Mouse (Mus musculus): ENCODE data around the gene Gde1. TPM values are rescaled to one million over a fixed set of nuclear protein-coding genes. Genes with fewer than 3 reads are reported as not detected.

Gene Gde1
- 265 TPM for polyA plus RNA-seq (2014; fragmentation: Illumina TruSeq; extraction: RNeasy Lipid Tissue Mini Kit (QIAGEN cat#74804); ENCODE audit: low replicate concordance)

GRCm38 (mm10) chr7:118705101-118705961 lies at the start of gene Gde1:
TSS of gene Gde1 (minus strand) at chr7:118705778.

GRCm38 (mm10) chr7:118739975-118740531 lies 34.5 kb upstream of the Gde1 start, which contains the start of gene Vps35l:
TSS of gene Vps35l (plus strand) at chr7:118740226.

DNA sequence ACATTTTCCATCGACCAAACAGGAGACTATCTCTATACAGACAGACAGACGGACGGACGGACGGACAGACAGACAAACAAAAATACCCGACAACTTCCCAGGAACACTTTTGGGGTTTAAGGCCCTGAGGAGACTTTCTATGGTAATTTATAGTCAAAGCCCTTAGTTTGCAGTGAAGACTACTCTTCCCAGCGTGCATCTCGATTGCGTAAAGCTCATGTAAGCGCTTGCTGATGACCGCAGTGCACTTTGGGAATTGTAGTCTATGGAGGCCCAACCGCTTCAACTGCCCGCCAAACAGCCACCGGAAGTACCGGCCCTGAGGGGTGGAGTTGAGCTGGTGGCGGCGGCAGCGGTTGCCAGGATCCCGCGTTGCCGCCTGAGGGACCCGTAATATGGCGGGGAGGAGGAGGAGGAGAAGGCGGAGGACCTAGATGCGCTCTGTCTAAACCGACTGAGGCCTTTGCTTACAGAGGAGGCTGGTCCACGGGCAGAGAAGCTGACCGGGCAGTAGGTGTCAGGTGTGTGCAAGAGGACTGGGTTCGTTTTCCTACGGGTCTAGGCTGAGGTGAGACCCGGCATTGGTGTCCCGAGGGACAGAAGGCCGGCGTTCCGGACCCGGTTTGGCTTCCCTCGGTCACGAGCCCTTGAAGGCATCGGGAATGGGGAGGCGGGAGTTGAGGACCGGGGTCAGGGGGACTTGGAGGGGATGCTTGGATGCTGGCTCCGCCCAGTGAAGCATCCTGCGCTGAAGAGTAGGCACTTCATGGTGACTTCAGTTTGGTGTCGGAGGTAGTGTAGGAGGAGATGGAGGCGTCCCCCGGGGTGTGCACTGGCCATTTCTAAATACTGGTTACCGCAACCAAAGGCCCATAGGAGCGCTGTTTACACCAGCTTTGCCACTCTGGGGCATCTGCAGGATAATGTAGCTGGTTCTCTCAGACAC lies 6.9 kb upstream of the Gde1 start, which contains the start of gene Ccp110:
Gene Ccp110, plus strand, starts transcription at position 325 of the 946 bp plus-strand sequence.

Other genes with a start within 250 kb of the Gde1 start
- gene Itpripl2, start 213.8 kb downstream of the Gde1 start, polyA plus RNA-seq (2014; fragmentation: Illumina TruSeq; extraction: RNeasy Lipid Tissue Mini Kit (QIAGEN cat#74804); ENCODE audit: low replicate concordance), result 35.8 TPM
- 8.7 TPM for gene Coq7, start 172.4 kb downstream of the Gde1 start, polyA plus RNA-seq (2014; fragmentation: Illumina TruSeq; extraction: RNeasy Lipid Tissue Mini Kit (QIAGEN cat#74804); ENCODE audit: low replicate concordance)
- gene Tmc7, start 121.0 kb downstream of the Gde1 start, polyA plus RNA-seq (2014; fragmentation: Illumina TruSeq; extraction: RNeasy Lipid Tissue Mini Kit (QIAGEN cat#74804); ENCODE audit: low replicate concordance), result 10.0 TPM
- gene Tmc5, start 108.5 kb downstream of the Gde1 start, polyA plus RNA-seq (2014; fragmentation: Illumina TruSeq; extraction: RNeasy Lipid Tissue Mini Kit (QIAGEN cat#74804); ENCODE audit: low replicate concordance), result 83.4 TPM
- gene Ccp110, start 6.8 kb upstream of the Gde1 start, polyA plus RNA-seq (2014; fragmentation: Illumina TruSeq; extraction: RNeasy Lipid Tissue Mini Kit (QIAGEN cat#74804); ENCODE audit: low replicate concordance), result 13.6 TPM
- gene Vps35l, start 34.4 kb upstream of the Gde1 start, polyA plus RNA-seq (2014; fragmentation: Illumina TruSeq; extraction: RNeasy Lipid Tissue Mini Kit (QIAGEN cat#74804); ENCODE audit: low replicate concordance), result 5.0 TPM
- gene Iqck, start 150.0 kb upstream of the Gde1 start, polyA plus RNA-seq (2014; fragmentation: Illumina TruSeq; extraction: RNeasy Lipid Tissue Mini Kit (QIAGEN cat#74804); ENCODE audit: low replicate concordance), result 0.89 TPM
- 23.2 TPM for gene Knop1, start 150.5 kb upstream of the Gde1 start, polyA plus RNA-seq (2014; fragmentation: Illumina TruSeq; extraction: RNeasy Lipid Tissue Mini Kit (QIAGEN cat#74804); ENCODE audit: low replicate concordance)

All from small intestine, adult 10 weeks (tissue).